Mouse (Mus musculus) kidney, postnatal 10 days (tissue): Measurements from ENCODE around the gene Bcam.

Experiments used
- DNase-seq: peaks from one replicate; pipeline ENCODE4 v3.0.0; 2021; ENCODE audit warnings: mixed read lengths

Bcam gene

GRCm38 (mm10) chr7:19751070-19751383 lies 19.8 kb downstream of the Bcam start:
- peak; percentile 47 for DNase-seq

- DNase-seq, result peak; percentile 94
Measured at GRCm38 (mm10) chr7:19750217-19751069, 20.4 kb downstream of the Bcam start, which contains the start of gene Nectin2. TSS of gene Nectin2 (minus strand) at chr7:19750483.

- DNase-seq, result peak; percentile 99
Measured at GRCm38 (mm10) chr7:19749389-19750216, 21.2 kb downstream of the Bcam start.

- DNase-seq, result peak; percentile 72
Measured at GRCm38 (mm10) chr7:19748219-19749195, 22.3 kb downstream of the Bcam start.

- DNase-seq, result peak; percentile 62
Measured at GRCm38 (mm10) chr7:19747420-19748218, 23.2 kb downstream of the Bcam start.

- no peak for DNase-seq
Measured at GRCm38 (mm10) chr7:19746426-19747201, 24.2 kb downstream of the Bcam start.

- DNase-seq, result no peak
Measured at GRCm38 (mm10) chr7:19745971-19746370, 24.8 kb downstream of the Bcam start.

GRCm38 (mm10) chr7:19744590-19745385 lies 26.0 kb downstream of the Bcam start:
- peak; percentile 76 for DNase-seq

GRCm38 (mm10) chr7:19743791-19744190 lies 27.0 kb downstream of the Bcam start:
- no peak for DNase-seq

- no peak for DNase-seq
Measured at GRCm38 (mm10) chr7:19742468-19742867, 28.3 kb downstream of the Bcam start.

- DNase-seq, result peak; percentile 80
Measured at GRCm38 (mm10) chr7:19741329-19742031, 29.3 kb downstream of the Bcam start.

- DNase-seq, result peak; percentile 54
Measured at GRCm38 (mm10) chr7:19740269-19740668, 30.5 kb downstream of the Bcam start.

GRCm38 (mm10) chr7:19738771-19739170 lies 32.0 kb downstream of the Bcam start:
- DNase-seq, result no peak

- DNase-seq, result peak; percentile 24
Measured at GRCm38 (mm10) chr7:19736389-19737057, 34.3 kb downstream of the Bcam start.

- DNase-seq, result no peak
Measured at GRCm38 (mm10) chr7:19734178-19734666, 36.6 kb downstream of the Bcam start.

- DNase-seq, result peak; percentile 27
Measured at GRCm38 (mm10) chr7:19726541-19726940, 44.3 kb downstream of the Bcam start.

GRCm38 (mm10) chr7:19724167-19724566 lies 46.6 kb downstream of the Bcam start:
- DNase-seq, result peak; percentile 39

GRCm38 (mm10) chr7:19722754-19723195 lies 48.0 kb downstream of the Bcam start:
- peak; percentile 82 for DNase-seq
